Mouse (Mus musculus) liver, embryonic 12.5 days (tissue): ENCODE results near the gene Prkg1. TPM values are rescaled to one million over a fixed set of nuclear protein-coding genes. Genes with fewer than 3 reads are reported as not detected.

Source experiments
- ATAC-seq: fragments of 200-750 bp; cut with Nextera tagmentation; 2 replicates; pipeline ENCODE4 v1.8.0; 2017; ENCODE audit warnings: moderate number of reproducible peaks, mild to moderate bottlenecking, moderate library complexity
- H3K27ac ChIP-seq: fragments of 300-500 bp; sonication (generic); 2 replicates; pipeline ENCODE4 v1.5.1; 2016; ENCODE audit warnings: mild to moderate bottlenecking
- H3K27me3 ChIP-seq: fragments of 300-500 bp; sonication (generic); replicated peaks from 2 replicates; pipeline ENCODE4 v1.6.1; 2016; ENCODE audit warnings: mild to moderate bottlenecking, moderate library complexity
- H3K36me3 ChIP-seq: fragments of 300-500 bp; sonication (generic); 2 replicates; pipeline ENCODE4 v1.6.1; 2016; ENCODE audit warnings: mild to moderate bottlenecking, moderate library complexity
- H3K4me1 ChIP-seq: fragments of 300-500 bp; sonication (generic); 2 replicates; pipeline ENCODE4 v1.6.1; 2016
- H3K4me2 ChIP-seq: fragments of 300-500 bp; sonication (generic); 2 replicates; pipeline ENCODE4 v1.6.1; 2016; ENCODE audit warnings: mild to moderate bottlenecking, moderate library complexity
- H3K4me3 ChIP-seq: fragments of 300-500 bp; sonication (generic); 2 replicates; pipeline ENCODE4 v1.5.1; 2016; ENCODE audit warnings: mild to moderate bottlenecking, moderate library complexity
- H3K9ac ChIP-seq: fragments of 300-500 bp; sonication (generic); 2 replicates; pipeline ENCODE4 v1.6.1; 2016; ENCODE audit warnings: mild to moderate bottlenecking, moderate library complexity
- H3K9me3 ChIP-seq: fragments of 300-500 bp; sonication (generic); replicated peaks from 2 replicates; pipeline ENCODE4 v1.6.1; 2016; ENCODE audit warnings: mild to moderate bottlenecking, moderate library complexity
- WGBS: fragments of 180-500 bp; shearing (Covaris S2); methylation state at CpG from one replicate; pipeline ENCODE4 v1.1.7; 2016; ENCODE audit not compliant: insufficient replicate concordance; 5-methylcytosine and 5-hydroxymethylcytosine counted together
- polyA plus RNA-seq: library from polyadenylated mRNA; unstranded; fragments of >200 nt; fragmentation: Nextera tagmentation; extraction: Ambion mirVana; gene quantifications from 2 replicates; pipeline ENCODE4 v1.2.1, GENCODE M21; 2016

Gene Prkg1
- polyA plus RNA-seq, 1 experiment from 2014 or later: 1.4 TPM

- H3K36me3 ChIP-seq: no peaks in the 10 kb centered on the region
- no peak overlapping the region for H3K4me3 ChIP-seq
- H3K9me3 ChIP-seq: no peaks in the 10 kb centered on the region
- ATAC-seq: no peak
- H3K27me3 ChIP-seq: no peaks in the 10 kb centered on the region
- H3K4me2 ChIP-seq: no peak overlapping the region
- 63% methylated on average over 1 of the region's 1 CpGs for whole genome bisulfite sequencing
- H3K9ac ChIP-seq: no peak overlapping the region
- no peaks in the 10 kb centered on the region for H3K4me1 ChIP-seq
- no peak overlapping the region for H3K27ac ChIP-seq
These were observed 931.7 kb downstream of the Prkg1 start for GRCm38 (mm10) chr19:30833045-30833651.

DNA sequence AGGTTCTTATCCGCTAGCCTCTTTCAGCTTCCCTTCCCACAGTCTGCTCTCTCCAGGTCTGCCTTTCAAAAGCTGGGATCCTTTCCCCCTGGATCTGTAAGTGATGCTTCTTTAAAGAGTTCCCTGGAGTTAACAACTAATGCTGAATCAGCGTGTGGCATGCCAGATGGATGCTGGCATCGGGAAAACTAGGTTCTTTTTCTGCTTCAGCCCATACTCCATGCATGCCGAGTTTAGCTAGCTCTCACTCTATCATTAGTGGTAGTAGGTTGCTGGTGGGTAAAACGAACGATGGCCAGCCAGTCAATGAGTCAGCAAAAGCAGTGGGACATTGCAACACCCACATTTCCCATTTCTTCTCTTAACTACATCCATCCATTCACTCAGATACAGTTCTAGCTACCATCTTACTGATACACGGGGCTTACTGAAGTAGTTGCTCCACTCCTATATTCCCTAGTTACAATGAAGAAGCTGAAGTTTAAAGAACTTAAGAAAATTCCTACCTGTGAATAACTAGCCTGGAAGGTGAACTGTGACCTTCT is 935.5 kb downstream of the Prkg1 start:
- no peaks in the 10 kb centered on the region for H3K9me3 ChIP-seq
- H3K27me3 ChIP-seq: no peaks in the 10 kb centered on the region
- ATAC-seq: no peak
- 54% methylated on average over 7 of the region's 7 CpGs for WGBS
- no peak overlapping the region for H3K27ac ChIP-seq
- H3K36me3 ChIP-seq: no peaks in the 10 kb centered on the region
- H3K4me2 ChIP-seq: no peak overlapping the region
- H3K4me3 ChIP-seq: no peak overlapping the region
- H3K9ac ChIP-seq: no peak overlapping the region
- no peaks in the 10 kb centered on the region for H3K4me1 ChIP-seq

DNA sequence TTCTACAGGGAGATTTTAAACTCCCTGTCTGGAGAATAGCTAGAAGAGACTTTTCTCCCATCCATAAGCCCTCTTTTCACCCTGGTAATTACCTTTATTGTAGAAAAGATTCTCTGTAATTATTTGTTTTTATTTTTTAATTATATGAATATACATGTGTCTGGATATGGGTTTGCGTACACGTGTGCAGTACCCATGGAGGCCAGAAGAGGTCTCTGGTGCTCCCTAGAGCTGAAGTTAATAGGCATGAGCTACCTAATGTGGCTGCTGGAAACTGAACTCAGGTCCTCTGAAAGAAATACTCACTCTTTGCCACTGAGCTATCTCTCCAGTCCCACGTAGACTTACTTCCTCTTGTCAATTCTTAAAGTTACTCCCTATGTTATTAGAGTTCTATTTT is 937.0 kb downstream of the Prkg1 start:
- ATAC-seq: no peak
- Histone ChIP-seq H3K9me3 (no peaks in the 10 kb centered on the region), H3K4me1 (no peaks in the 10 kb centered on the region), H3K4me2 (no peak overlapping the region), H3K27ac (no peak overlapping the region), H3K4me3 (no peak overlapping the region), H3K9ac (no peak overlapping the region), H3K36me3 (no peaks in the 10 kb centered on the region), H3K27me3 (no peaks in the 10 kb centered on the region)
- WGBS: 55% methylated on average over 3 of the region's 3 CpGs

DNA sequence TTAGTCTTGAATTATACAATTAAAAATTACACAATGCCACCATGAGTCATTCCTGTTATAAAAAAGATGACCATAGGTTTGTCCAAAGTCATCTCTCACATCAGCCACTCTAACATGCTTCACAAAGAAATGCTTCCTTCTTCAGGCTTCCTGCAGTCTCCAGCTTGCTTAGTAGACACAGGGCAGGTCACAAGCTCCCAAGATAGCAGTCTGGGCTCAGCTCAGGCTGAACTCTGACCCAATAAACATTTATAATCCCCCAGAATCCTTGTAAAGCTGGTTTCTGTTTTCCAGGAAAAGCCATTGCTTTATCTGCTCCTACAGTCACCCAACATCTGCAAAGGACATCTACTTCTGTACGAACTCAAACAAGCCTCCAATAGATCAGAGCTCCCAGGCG is 938.7 kb downstream of the Prkg1 start:
- WGBS: 30% methylated on average over 2 of the region's 2 CpGs
- Histone ChIP-seq H3K36me3 (no peaks in the 10 kb centered on the region), H3K9ac (no peak overlapping the region), H3K4me2 (no peak overlapping the region), H3K9me3 (no peaks in the 10 kb centered on the region), H3K27ac (no peak overlapping the region), H3K4me1 (no peaks in the 10 kb centered on the region), H3K27me3 (no peaks in the 10 kb centered on the region), H3K4me3 (no peak overlapping the region)
- ATAC-seq: no peak

- Histone ChIP-seq H3K4me1 (no peaks in the 10 kb centered on the region), H3K9me3 (no peaks in the 10 kb centered on the region), H3K4me3 (no peak overlapping the region), H3K4me2 (no peak overlapping the region), H3K27me3 (no peaks in the 10 kb centered on the region), H3K36me3 (no peaks in the 10 kb centered on the region), H3K9ac (no peak overlapping the region), H3K27ac (no peak overlapping the region)
- whole genome bisulfite sequencing: 54% methylated on average over 6 of the region's 6 CpGs
- no peak for ATAC-seq
These were observed 949.2 kb downstream of the Prkg1 start for GRCm38 (mm10) chr19:30815661-30816060.

DNA sequence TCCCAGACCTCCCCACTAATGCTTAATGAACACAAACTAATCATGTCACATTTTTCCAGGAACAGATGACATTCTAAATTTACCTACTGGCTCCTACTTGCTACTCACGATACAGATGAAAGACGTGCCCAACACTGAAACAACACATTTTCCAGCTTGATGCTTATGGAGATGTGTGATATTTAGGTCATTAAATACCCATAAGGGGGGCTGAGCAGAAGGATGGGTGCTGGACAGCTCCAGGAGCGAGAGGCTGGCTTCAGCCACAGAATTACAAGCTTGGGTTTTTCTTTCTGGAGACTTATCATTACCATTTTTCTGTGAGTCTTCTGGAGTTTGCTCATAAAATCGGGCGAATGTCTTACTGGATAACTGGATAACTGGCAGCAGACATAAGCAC is 958.6 kb downstream of the Prkg1 start:
- Histone ChIP-seq H3K4me3 (no peak overlapping the region), H3K36me3 (no peaks in the 10 kb centered on the region), H3K27ac (no peak overlapping the region), H3K27me3 (no peaks in the 10 kb centered on the region), H3K4me2 (no peak overlapping the region), H3K9me3 (no peaks in the 10 kb centered on the region), H3K9ac (no peak overlapping the region), H3K4me1 (no peaks in the 10 kb centered on the region)
- no peak for ATAC-seq
- WGBS: 67% methylated on average over 5 of the region's 5 CpGs

DNA sequence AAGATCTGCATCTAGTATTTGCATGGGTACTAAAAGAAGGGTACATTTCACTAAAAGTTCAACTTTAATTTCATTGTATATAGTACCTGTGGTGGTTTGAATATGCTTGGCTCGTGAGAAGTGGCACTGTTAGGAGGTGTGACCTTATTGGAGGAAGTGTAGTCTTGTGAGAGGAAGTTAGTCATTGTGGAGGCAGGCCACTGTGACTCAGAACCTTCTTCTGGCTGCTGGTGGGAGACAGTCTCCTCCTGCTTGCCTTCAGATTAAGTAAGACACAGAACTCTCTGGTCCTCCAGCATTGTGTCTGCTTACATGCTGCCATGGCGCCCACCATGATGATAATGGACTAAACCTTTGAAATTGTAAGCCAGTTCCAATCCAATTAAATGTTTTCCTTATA is 984.0 kb downstream of the Prkg1 start:
- no peaks in the 10 kb centered on the region for H3K36me3 ChIP-seq
- no peak overlapping the region for H3K27ac ChIP-seq
- no peaks in the 10 kb centered on the region for H3K4me1 ChIP-seq
- no peak overlapping the region for H3K9ac ChIP-seq
- no peaks in the 10 kb centered on the region for H3K27me3 ChIP-seq
- H3K4me3 ChIP-seq: no peak overlapping the region
- no peaks in the 10 kb centered on the region for H3K9me3 ChIP-seq
- WGBS: 28% methylated on average over 2 of the region's 2 CpGs
- H3K4me2 ChIP-seq: no peak overlapping the region
- ATAC-seq: no peak

- Histone ChIP-seq H3K4me3 (no peak overlapping the region), H3K27me3 (no peaks in the 10 kb centered on the region), H3K4me1 (no peaks in the 10 kb centered on the region), H3K36me3 (no peaks in the 10 kb centered on the region), H3K9ac (no peak overlapping the region), H3K9me3 (no peaks in the 10 kb centered on the region), H3K27ac (no peak overlapping the region), H3K4me2 (no peak overlapping the region)
- 45% methylated on average over 1 of the region's 1 CpGs for WGBS
- no peak for ATAC-seq
These were observed 996.5 kb downstream of the Prkg1 start for GRCm38 (mm10) chr19:30768316-30768715.

- H3K9ac ChIP-seq: no peak overlapping the region
- no peak for ATAC-seq
- H3K4me3 ChIP-seq: no peak overlapping the region
- no peak overlapping the region for H3K27ac ChIP-seq
- H3K4me1 ChIP-seq: no peaks in the 10 kb centered on the region
- no peaks in the 10 kb centered on the region for H3K27me3 ChIP-seq
- H3K4me2 ChIP-seq: no peak overlapping the region
- H3K9me3 ChIP-seq: no peaks in the 10 kb centered on the region
- H3K36me3 ChIP-seq: no peaks in the 10 kb centered on the region
These were observed 1020.4 kb downstream of the Prkg1 start for GRCm38 (mm10) chr19:30744426-30744825.

DNA sequence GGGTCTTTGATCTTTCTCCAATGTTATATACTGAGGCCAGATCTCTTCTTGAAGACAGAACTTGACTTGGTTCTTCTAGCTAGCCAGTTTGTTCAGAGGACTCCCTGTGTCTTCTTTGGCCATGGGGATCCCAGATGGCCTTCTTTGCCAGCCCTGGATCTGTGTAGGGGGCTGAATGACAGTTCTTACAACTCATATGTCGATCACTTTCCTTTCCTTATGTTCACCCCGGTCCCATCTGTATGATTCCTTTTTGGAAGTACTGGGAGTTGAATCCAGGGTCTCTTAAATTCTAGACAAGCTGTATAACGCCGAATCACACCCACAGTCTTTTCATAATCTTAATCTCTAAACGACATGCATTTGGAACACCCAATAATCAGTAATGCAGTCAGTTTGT is 1065.7 kb downstream of the Prkg1 start:
- WGBS: 64% methylated on average over 5 of the region's 5 CpGs
- Histone ChIP-seq H3K36me3 (no peaks in the 10 kb centered on the region), H3K4me2 (no peak overlapping the region), H3K4me1 (no peaks in the 10 kb centered on the region), H3K9ac (no peak overlapping the region), H3K27me3 (no peaks in the 10 kb centered on the region), H3K27ac (no peak overlapping the region), H3K4me3 (no peak overlapping the region), H3K9me3 (no peaks in the 10 kb centered on the region)
- ATAC-seq: no peak

DNA sequence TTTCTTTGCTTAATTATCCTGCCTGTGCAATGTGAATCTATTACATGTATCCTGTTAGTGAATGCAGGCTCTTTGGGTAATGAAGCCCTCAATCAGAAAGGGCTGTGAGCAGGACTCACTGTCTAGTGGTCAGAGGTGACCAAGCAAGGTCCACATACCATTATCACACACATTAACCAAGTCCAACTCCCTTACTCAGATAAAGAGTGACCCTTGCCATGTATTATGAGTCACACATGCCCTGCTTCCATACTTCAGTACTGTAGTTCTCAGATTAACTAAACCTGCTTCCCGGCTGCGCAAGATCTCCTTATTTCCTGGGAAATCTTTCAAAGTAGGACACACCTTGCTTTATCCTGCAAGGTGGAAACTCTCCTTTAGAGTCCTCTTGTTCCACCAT is 1073.6 kb downstream of the Prkg1 start:
- Histone ChIP-seq H3K4me2 (no peak overlapping the region), H3K27me3 (no peaks in the 10 kb centered on the region), H3K9me3 (no peaks in the 10 kb centered on the region), H3K4me1 (no peaks in the 10 kb centered on the region), H3K27ac (no peak overlapping the region), H3K36me3 (no peaks in the 10 kb centered on the region), H3K4me3 (no peak overlapping the region), H3K9ac (no peak overlapping the region)
- ATAC-seq: no peak
- WGBS: 89% methylated on average over 2 of the region's 2 CpGs

DNA sequence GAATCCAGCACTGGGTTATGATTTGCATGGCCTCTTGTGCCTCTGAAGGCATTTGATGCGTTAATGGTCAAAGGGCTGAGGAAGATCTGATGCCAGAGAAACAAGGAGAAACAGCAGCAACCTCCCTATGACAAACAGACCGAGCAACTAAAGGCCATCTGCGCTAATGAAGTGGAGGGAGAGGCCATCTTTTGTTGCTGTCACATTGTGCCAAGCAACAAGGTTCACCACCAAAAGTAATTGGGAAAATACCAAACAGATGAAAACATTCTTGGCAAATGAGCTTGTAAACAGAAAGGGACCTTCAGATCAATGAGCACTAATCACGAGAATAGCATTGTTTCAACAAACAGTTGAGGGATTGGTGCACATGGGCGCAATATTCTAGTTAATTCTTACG is 1074.1 kb downstream of the Prkg1 start:
- H3K9me3 ChIP-seq: no peaks in the 10 kb centered on the region
- H3K4me2 ChIP-seq: no peak overlapping the region
- no peaks in the 10 kb centered on the region for H3K4me1 ChIP-seq
- no peak for ATAC-seq
- H3K9ac ChIP-seq: no peak overlapping the region
- no peak overlapping the region for H3K4me3 ChIP-seq
- 75% methylated on average over 6 of the region's 6 CpGs for WGBS
- no peaks in the 10 kb centered on the region for H3K27me3 ChIP-seq
- H3K27ac ChIP-seq: no peak overlapping the region
- no peaks in the 10 kb centered on the region for H3K36me3 ChIP-seq

- no peaks in the 10 kb centered on the region for H3K4me1 ChIP-seq
These were observed 1076.9 kb downstream of the Prkg1 start for GRCm38 (mm10) chr19:30687942-30688341.

More at GRCm38 (mm10) chr19:30687942-30688341, 1076.9 kb downstream of the Prkg1 start:
- H3K4me2 ChIP-seq: no peak overlapping the region
- H3K36me3 ChIP-seq: no peaks in the 10 kb centered on the region
- H3K9me3 ChIP-seq: no peaks in the 10 kb centered on the region
- H3K9ac ChIP-seq: no peak overlapping the region
- no peak overlapping the region for H3K27ac ChIP-seq
- ATAC-seq: no peak
- no peaks in the 10 kb centered on the region for H3K27me3 ChIP-seq
- no peak overlapping the region for H3K4me3 ChIP-seq
- WGBS: 71% methylated on average over 6 of the region's 6 CpGs
